Mouse (Mus musculus) embryo, embryonic 9.5 days (tissue): ENCODE measurements around the gene Ccdc138.
"Not testable (repeated sequence)": the region's sequence is repeated elsewhere in the genome, so short reads cannot be mapped to it uniquely, and the experiment has no call there.

ENCODE experiments used
- DNase-seq: peaks from one replicate; pipeline ENCODE4 v3.0.0-alpha.2; 2017; ENCODE audit errors: extremely low spot score

Gene Ccdc138

DNA sequence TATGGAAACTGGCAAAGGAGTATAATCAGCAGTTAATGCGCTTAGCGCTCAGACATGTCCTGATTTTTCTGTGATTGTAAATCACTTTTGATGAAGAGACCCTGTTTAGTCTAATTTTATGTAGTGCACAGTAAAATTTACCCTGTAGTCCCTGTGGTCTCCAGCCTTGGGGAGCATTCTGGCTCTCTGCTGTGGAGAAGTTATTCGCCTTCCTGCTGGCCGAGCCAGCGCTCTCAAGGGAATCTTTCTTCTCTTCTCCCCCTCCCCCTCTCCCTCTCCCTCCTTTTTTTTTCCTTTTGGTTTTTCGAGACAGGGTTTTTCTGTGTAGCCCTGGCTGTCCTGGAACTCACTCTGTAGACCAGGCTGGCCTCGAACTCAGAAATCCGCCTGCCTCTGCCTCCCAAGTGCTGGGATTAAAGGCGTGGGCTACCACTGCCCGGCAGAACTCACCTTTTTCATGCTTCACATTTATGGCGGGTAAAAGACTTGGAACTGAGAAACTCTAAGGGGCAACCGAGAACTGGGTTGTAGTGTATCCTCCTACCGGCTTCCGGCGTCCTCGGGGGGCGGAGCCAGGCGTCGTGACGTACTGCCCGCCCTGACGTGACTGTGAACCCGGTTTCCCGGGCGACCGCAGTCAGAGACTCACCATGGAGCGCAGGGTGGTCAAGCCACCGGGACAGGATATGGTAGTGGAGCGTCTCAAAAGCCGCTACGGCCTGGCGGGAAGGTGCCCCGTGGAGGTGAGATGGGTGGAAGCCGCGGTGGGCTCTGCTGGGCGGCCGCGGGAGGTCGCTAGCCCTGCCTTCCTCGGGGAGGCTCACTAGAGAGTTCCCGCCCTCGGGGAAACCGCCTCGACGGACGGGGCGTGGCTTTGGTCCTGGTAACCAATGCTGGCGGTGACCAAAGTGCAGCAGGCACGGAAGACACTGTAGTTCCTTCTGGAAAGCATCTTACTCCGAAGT lies at the start of gene Ccdc138:
Gene Ccdc138, plus strand, starts transcription at position 629 of the 965 bp plus-strand sequence.
- DNase-seq = peak; percentile 94

DNA sequence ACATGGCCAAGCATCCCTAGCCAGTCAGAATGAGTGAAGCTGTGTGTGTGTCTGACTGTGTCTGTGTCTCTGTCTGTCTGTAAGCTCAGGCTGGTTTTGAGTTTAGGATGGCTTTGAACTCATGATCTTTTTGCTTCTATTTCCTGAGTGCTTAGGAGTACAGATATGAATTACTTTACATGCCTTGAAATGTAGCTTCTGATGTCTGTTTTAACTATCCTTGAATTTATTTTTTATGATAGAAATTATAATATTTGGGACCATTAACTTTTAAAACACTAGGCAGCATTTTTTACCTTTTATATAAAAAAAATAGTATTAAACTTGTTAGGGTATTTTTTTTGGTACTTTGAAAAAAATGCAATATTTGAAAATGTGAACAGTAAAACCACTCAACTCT lies 46.2 kb upstream of the Ccdc138 start:
- DNase-seq = no peak

DNA sequence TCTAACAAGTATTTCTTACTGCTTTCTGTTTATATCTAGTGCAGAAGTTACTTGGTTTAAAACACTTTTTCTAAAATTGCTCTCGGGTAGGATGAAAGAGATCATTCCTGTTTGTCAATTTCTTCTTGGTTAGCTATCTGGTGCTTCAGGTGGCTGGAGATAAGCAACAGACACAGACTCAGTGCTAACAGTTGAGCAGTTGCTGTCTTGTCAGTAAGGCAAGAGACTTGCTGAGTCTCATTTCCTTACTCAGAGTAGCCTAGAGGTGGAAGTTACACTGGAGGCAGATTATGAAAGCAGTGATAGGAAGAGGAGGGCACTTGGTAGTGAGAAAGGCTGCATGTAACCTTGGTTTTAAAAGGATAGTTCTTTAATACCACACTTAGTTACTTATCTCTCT lies 45.6 kb upstream of the Ccdc138 start:
- no peak for DNase-seq

- DNase-seq = no peak
Measured at GRCm38 (mm10) chr10:58459896-58460295, 37.9 kb upstream of the Ccdc138 start.

- DNase-seq = no peak
Measured at GRCm38 (mm10) chr10:58477086-58477755, 20.5 kb upstream of the Ccdc138 start.

DNA sequence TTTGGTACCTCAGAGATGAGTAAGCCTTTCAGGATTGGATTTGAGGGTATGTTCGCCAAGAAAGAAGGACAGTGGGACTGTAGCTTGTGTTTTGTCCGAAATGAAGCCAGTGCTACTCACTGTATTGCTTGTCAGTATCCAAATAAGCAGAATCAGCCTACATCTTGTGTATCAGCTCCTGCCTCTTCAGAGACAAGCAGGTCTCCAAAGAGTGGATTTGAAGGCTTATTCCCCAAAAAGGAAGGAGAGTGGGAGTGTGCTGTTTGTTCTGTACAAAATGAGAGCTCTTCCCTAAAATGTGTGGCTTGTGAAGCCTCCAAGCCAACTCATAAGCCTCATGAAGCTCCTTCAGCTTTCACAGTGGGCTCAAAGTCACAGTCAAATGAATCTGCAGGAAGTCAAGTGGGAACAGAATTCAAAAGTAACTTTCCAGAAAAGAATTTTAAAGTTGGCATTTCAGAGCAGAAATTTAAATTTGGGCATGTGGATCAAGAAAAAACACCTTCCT lies 19.6 kb upstream of the Ccdc138 start:
- DNase-seq = no peak

GRCm38 (mm10) chr10:58479954-58480490 lies 17.7 kb upstream of the Ccdc138 start:
- no peak for DNase-seq

- DNase-seq = no peak
Measured at GRCm38 (mm10) chr10:58491031-58491430, 6.7 kb upstream of the Ccdc138 start.

DNA sequence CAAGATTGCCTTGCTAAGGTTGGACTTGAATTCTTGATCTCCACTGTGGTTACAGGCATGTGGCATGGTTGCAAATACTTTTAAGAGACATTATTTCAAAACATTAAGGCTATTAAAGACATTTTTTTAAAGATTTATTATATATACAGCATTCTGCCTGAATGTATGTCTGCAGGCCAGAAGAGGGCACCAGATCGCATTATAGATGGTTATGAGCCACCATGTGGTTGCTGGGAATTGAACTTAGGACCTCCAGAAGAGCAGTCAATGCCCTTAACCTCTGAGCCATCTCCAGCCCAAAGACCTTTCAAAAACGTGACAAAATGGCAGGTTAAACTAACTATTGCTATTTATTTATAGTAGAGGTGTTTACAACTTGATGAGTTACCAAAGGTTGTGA lies 2.1 kb upstream of the Ccdc138 start:
- DNase-seq = no peak

DNA sequence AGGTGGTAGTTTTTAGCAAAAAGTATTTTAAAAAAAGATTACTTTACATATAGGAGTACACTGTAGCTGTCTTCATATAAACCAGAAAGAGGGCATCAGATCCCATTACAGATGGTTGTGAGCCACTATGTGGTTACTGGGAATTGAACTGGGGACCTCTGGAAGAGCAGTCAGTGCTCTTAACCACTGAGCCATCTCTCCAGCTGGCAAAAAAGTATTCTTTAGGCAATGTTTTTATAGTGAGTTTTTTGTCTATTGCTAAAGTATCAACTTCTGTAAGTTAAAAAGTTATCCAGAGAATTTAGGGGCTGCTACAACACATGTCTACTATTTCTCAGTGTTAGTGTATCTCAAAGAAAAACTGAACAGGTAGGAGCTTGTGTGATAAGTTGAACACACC lies 1.0 kb upstream of the Ccdc138 start:
- no peak for DNase-seq

DNA sequence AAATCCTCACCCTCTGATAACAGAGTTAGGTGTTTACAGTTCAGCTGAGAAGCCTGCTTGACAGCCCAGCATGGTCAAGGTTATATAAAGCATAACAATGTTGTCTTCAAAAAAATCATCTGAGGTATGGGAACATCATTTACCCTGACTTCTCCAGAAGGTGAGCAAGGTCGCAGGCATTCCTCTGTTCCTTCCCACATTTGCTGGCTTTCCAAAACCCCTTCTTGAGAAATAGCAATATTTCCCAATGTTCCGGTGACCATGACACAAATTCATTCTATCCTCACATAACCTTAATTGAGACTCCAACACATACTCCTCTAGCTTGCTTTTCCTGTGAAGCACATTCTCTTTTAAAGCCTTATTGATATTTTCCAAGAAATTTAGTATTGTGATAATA lies 768 bp downstream of the Ccdc138 start:
- DNase-seq = no peak

GRCm38 (mm10) chr10:58529358-58529757 lies 31.6 kb downstream of the Ccdc138 start:
- DNase-seq = no peak

- DNase-seq = no peak
Measured at GRCm38 (mm10) chr10:58530896-58531790, 33.4 kb downstream of the Ccdc138 start.

GRCm38 (mm10) chr10:58532177-58532576 lies 34.4 kb downstream of the Ccdc138 start:
- DNase-seq = no peak

GRCm38 (mm10) chr10:58536276-58536675 lies 38.5 kb downstream of the Ccdc138 start:
- not testable (repeated sequence) for DNase-seq

DNA sequence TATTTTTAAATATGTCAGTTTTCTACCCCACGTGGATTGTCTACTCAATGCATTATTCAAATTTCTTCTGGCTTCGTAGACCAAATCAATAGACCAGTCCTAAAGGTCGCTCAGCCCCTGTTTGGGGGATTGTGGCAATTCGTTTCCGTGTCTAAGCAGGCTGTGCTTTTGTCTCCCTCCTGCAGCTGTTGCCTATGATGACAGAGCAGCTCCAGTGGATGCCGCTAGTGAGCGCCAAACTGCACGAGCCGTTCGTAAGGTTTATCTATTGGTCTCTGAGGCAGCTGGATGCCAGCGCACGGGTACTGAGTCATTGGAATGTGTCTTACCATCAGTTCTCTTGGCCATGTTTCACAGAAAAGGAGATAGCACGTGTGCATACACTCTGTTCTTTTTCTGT lies 42.9 kb downstream of the Ccdc138 start:
- no peak for DNase-seq

DNA sequence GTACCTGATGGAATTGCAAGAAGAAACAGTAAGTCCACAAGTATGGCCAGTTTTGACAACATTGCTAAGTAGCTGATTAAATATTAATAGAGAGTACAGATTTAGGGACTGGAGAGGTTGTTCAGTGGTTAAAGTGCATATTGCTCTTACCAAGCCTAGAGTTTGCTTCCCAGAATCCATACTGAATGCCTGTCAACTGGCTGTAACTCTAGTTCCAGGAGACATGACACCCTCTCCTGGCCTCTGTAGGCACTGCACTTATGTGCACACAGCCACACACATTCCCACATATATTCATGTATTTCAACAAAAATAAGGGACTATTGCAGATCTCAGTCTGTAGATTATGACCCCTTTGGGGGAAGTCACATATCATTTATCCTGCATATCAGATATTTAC lies 51.0 kb downstream of the Ccdc138 start:
- no peak for DNase-seq

DNA sequence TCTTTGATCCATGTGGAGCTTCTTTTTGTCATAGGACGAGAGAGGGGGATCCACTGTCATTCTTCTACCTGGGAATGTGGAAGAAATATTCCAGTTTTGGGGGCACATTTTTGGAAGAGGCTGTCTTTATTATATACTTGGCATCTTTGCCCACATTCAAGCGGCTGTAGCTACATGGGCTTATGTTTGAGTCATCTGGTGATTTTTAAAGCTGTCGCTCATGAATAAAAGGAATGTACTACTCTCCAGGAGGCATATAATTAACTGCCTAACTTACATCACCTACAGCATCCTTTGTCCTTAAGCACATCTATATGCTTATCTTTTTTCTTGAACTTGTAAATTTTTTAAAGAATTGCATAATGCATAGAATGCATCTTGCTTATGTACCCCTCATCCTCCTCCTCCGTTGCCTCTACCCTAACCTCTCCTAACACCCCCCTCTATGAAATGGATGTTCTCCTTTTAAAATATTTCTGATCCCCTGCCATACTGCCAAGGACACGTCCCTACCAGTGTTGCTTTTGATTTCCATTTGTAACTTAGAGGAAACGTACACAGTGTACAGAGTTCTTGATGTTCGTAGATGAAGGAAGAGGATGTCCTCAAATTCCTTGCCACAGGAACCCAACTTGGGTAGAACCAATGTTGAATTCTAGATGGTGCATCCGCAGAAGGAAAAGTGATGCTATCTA lies 57.1 kb downstream of the Ccdc138 start:
- DNase-seq = no peak

- DNase-seq = peak; percentile 29
Measured at GRCm38 (mm10) chr10:58559098-58559497, 61.4 kb downstream of the Ccdc138 start.

DNA sequence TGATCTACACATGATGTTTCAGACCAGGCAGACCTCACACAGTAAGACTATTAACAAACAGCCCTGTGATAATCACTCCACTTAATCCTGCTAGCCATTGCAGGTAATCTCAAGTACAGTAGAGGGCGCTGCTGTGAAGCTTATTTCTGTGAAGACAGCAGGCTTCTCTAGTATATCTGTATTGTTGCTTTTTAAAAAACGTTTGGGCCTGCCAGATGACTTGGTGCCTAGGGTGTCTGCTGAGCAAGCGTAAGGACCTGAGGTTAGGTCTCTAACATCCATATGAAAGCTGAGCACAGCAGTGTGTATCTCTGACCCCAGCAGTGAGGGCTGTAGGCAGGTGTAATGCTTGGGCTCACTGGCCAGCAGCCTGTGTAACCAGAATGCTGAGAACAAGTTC lies 62.2 kb downstream of the Ccdc138 start:
- peak; percentile 47 for DNase-seq

DNA sequence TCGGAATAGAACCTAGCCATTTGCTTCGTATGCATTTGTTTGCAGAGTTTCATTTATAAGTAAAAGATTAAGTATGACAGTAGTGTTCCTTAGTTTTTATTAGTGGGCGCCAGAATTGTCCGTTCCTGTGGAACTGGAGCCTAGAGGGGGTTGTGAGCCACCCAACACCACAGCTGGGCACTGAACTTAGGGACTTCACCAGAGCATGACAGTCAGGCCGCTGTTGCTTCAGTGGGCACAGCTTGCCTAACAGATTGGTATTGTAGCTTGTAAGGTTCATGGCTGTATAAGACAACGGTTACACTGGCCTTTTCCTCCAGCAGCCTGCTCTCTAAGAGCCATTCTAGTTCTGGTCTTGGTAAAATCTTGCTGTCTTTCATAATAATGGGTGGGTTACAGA lies 62.8 kb downstream of the Ccdc138 start:
- no peak for DNase-seq
